Mouse (Mus musculus) cerebellum, adult 2 months (tissue): ENCODE data around the gene Ankfy1.

Source experiments
- CTCF ChIP-seq: fragments of 200-500 bp; IDR thresholded peaks from 2 replicates; pipeline ENCODE4 v1.5.1; 2011; ENCODE audit warnings: low read depth, mild to moderate bottlenecking, control low read depth, low read length, moderate library complexity, borderline replicate concordance; ENCODE audit not compliant: insufficient read depth
- POLR2A ChIP-seq: fragments of 200-500 bp; IDR thresholded peaks from 2 replicates; pipeline ENCODE4 v1.6.1; 2011; ENCODE audit warnings: low read length, control low read depth, borderline replicate concordance; ENCODE audit not compliant: insufficient read depth

DNA sequence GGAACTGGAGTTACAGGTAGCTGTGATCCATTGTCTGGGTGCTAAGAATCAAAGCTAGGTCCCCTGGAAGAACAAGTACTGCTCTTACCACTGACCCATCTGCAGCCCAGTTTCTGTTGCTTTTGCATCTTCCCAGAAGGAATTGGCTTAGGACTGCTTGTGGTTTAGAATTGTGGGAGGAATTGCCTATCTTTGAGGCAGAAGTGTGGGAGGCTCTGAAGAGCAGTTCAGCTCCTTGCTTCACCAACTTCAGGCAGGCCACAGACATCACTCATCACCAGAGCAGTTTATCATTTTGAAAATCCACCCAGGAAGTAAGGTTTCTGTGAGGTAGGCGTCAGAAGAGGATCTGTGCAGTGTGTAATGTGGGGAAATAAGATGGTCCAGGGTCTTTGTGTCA, 49.2 kb downstream of the Ankfy1 start:
- TF ChIP-seq CTCF (no peak), POLR2A (no peak)
